Mouse (Mus musculus) intestine, embryonic 15.5 days (tissue): ENCODE data around the gene Smc5. TPM values are rescaled to one million over a fixed set of nuclear protein-coding genes. Genes with fewer than 3 reads are reported as not detected.

ENCODE experiments used
- ATAC-seq: fragments of 200-750 bp; cut with Nextera tagmentation; 2 replicates; pipeline ENCODE4 v1.8.0; 2017; ENCODE audit warnings: moderate TSS enrichment, moderate library complexity
- H3K27ac ChIP-seq: fragments of 300-500 bp; sonication (generic); 2 replicates; pipeline ENCODE4 v1.5.1; 2015; ENCODE audit warnings: mild to moderate bottlenecking, inconsistent platforms
- H3K27me3 ChIP-seq: fragments of 300-500 bp; sonication (generic); replicated peaks from 2 replicates; pipeline ENCODE4 v1.6.1; 2015; ENCODE audit warnings: inconsistent platforms
- H3K36me3 ChIP-seq: fragments of 300-500 bp; sonication (generic); 2 replicates; pipeline ENCODE4 v1.6.1; 2015; ENCODE audit warnings: inconsistent platforms
- H3K4me1 ChIP-seq: fragments of 300-500 bp; sonication (generic); replicated peaks from 2 replicates; pipeline ENCODE4 v1.6.1; 2015; ENCODE audit warnings: inconsistent platforms
- H3K4me2 ChIP-seq: fragments of 300-500 bp; sonication (generic); replicated peaks from 2 replicates; pipeline ENCODE4 v1.6.1; 2015; ENCODE audit warnings: mild to moderate bottlenecking, inconsistent platforms
- H3K4me3 ChIP-seq: fragments of 300-500 bp; sonication (generic); replicated peaks from 2 replicates; pipeline ENCODE4 v1.5.1; 2015; ENCODE audit warnings: inconsistent platforms
- H3K9ac ChIP-seq: fragments of 300-500 bp; sonication (generic); 2 replicates; pipeline ENCODE4 v1.6.1; 2015; ENCODE audit warnings: inconsistent platforms
- H3K9me3 ChIP-seq: fragments of 300-500 bp; sonication (generic); 2 replicates; pipeline ENCODE4 v1.6.1; 2016; ENCODE audit warnings: inconsistent platforms
- WGBS: fragments of 180-500 bp; shearing (Covaris S2); methylation state at CpG from one replicate; pipeline ENCODE4 v1.1.7; 2015; 5-methylcytosine and 5-hydroxymethylcytosine counted together
- polyA plus RNA-seq: library from polyadenylated mRNA; unstranded; fragments of >200 nt; fragmentation: Nextera tagmentation; extraction: Ambion mirVana; gene quantifications from 2 replicates; pipeline ENCODE4 v1.2.1, GENCODE M21; 2015

Gene Smc5
- polyA plus RNA-seq = 24.5 and 27.3 TPM in 2 replicates

DNA sequence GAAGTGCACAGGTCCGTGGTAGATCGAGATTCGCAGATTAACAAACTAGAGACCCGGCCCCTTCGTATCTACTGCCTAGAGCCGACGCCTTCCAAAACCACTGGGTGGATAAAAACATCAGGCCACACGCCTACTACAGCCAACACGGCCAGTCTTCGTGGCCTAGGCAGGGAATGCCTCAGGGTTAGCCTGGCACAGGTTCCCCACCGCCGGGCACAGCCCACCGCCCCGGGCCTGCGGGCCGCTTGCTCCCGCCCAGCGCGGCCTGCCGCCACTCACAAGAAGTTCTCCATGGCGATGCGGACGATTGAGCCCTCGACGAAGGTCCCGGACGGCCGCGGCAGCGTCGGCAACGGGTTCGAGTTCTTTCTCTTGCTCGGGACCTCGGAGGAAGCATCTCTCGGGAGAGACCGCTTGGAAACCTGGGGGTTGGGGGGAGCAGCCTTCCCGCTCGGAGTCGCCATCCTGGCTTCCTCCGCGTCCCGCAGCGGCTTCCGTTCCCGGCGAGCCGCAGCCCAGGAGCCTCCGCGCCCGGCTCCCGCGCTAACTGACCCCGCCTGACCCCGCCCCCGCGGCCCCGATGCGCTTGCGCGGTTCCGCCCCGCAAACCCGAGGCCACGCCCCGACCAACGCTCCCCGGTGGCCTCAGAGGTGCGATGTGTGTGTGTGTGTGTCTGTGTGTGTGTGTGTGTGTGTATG is at the start of gene Smc5:
Gene Smc5 (minus strand): TSS at position 543 of the 699 bp plus-strand sequence.
- WGBS = under 1% methylated on average over 69 of the region's 69 CpGs
- no peaks in the 10 kb centered on the region for H3K36me3 ChIP-seq
- H3K4me2 ChIP-seq = peak within 1 kb of the TSS; percentile 65
- peak within 1 kb of the TSS; percentile 66 for H3K27ac ChIP-seq
- H3K27me3 ChIP-seq = no peaks in the 10 kb centered on the region
- H3K4me1 ChIP-seq = peaks cover 7% of the 10 kb centered on the region; the same call in 1 of the 2 replicates
- peak within 1 kb of the TSS; percentile 92 for H3K9ac ChIP-seq
- no peaks in the 10 kb centered on the region for H3K9me3 ChIP-seq
- ATAC-seq = peak; percentile 99
- peak within 1 kb of the TSS; percentile 89 for H3K4me3 ChIP-seq

DNA sequence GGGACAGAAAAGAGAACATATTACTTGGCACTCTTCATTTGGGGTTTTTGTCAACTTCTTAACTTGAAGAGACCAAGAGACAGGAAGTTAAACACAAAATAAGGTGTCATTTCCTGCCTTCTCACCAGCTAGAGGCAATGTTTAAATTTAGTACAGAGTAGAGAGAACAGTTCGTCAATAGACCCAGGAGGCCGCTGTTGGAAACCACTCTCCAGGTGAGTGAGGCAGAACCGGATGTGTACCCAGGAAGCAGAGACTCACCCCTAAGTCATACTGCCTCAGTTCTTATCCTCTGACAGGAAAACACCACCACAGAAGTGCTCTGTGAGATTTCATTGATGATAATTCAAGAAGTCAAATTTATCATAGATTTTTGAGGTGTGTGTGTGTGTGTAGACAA is 49.4 kb upstream of the Smc5 start:
- Histone ChIP-seq H3K9me3 (no peaks in the 10 kb centered on the region), H3K36me3 (no peaks in the 10 kb centered on the region), H3K4me2 (no peak overlapping the region), H3K4me3 (no peak overlapping the region), H3K27ac (no peak overlapping the region), H3K9ac (no peak overlapping the region), H3K27me3 (no peaks in the 10 kb centered on the region), H3K4me1 (no peaks in the 10 kb centered on the region)
- ATAC-seq = no peak
- 71% methylated on average over 3 of the region's 3 CpGs for WGBS

DNA sequence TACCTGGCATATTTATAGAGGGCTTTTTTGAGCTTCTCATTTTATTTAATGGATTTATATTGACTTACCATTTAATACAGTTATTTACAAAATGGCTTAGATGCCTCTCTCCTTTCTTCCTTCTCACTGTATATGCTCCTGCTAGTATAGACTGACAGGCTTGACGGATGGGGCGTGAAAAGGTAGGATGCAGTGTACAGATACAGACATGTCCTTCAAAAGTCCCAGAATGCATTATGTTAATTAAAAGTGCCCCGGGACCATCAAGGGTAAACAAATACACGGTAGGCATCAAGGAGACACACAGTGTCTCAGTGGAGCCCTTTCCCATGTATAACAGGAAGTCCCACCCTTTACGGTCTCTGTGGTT is 44.3 kb upstream of the Smc5 start:
- H3K9me3 ChIP-seq = no peaks in the 10 kb centered on the region
- 88% methylated on average over 5 of the region's 5 CpGs for whole genome bisulfite sequencing
- H3K9ac ChIP-seq = no peak overlapping the region
- no peaks in the 10 kb centered on the region for H3K36me3 ChIP-seq
- no peaks in the 10 kb centered on the region for H3K27me3 ChIP-seq
- no peaks in the 10 kb centered on the region for H3K4me1 ChIP-seq
- no peak overlapping the region for H3K4me3 ChIP-seq
- no peak overlapping the region for H3K4me2 ChIP-seq
- H3K27ac ChIP-seq = no peak overlapping the region
- ATAC-seq = no peak

DNA sequence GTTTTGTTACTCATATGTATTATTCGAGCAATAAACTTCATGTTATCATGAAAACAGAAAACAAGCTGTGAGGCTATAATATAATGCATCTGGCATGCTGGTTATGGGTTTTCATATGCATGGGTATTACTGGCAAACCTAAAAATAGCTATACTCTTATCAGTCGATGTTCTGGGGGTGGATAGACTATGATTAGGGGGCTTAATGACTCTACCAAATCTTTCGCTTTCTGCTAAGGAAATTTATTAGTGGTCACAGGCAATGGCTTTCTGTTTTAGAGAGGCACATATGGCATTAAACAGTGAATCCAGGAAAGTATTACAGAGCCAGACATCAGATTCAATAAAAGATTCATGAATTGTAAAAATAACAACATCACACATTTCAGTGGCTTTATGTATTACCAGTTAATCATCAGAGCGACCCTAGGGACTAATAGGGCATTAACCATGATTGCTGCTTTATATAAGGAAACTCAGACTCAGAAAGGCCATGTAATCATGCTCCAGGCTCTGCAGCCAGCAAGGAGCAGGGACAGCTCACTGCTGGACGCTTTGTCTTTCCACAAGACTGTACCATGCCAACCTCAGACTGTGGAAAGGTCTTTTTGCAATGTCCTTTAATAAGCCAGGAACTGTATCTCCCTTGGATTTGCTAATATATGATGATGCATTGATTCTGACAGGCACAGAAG is 43.7 kb upstream of the Smc5 start:
- H3K36me3 ChIP-seq = no peaks in the 10 kb centered on the region
- WGBS = 77% methylated on average over 5 of the region's 5 CpGs
- no peaks in the 10 kb centered on the region for H3K4me1 ChIP-seq
- H3K4me2 ChIP-seq = no peak overlapping the region
- no peaks in the 10 kb centered on the region for H3K9me3 ChIP-seq
- no peak for ATAC-seq
- no peak overlapping the region for H3K4me3 ChIP-seq
- H3K27ac ChIP-seq = no peak overlapping the region
- H3K27me3 ChIP-seq = no peaks in the 10 kb centered on the region
- H3K9ac ChIP-seq = no peak overlapping the region

DNA sequence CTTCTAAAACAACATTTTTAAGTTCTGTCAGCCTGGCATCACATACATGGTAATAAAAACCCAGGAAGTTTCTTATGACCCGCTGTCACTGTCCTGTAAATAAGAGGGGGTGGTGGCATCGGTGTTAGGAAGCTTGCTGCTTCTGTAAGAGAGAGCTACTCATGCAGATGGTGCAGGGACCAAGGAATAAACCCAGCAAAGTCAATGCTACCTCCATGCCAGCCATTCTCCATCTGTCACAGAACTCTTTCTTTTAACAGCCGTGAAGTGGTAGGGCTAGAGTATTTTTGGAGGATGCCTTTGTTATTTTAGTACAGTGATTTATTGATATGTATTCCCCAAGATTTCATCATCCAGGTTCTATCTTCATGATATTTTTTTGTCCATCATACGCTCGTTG is 43.2 kb upstream of the Smc5 start:
- no peak overlapping the region for H3K27ac ChIP-seq
- WGBS = 86% methylated on average over 5 of the region's 5 CpGs
- H3K9ac ChIP-seq = no peak overlapping the region
- H3K4me2 ChIP-seq = no peak overlapping the region
- H3K4me1 ChIP-seq = no peaks in the 10 kb centered on the region
- no peak overlapping the region for H3K4me3 ChIP-seq
- H3K9me3 ChIP-seq = no peaks in the 10 kb centered on the region
- ATAC-seq = no peak
- no peaks in the 10 kb centered on the region for H3K36me3 ChIP-seq
- H3K27me3 ChIP-seq = no peaks in the 10 kb centered on the region

DNA sequence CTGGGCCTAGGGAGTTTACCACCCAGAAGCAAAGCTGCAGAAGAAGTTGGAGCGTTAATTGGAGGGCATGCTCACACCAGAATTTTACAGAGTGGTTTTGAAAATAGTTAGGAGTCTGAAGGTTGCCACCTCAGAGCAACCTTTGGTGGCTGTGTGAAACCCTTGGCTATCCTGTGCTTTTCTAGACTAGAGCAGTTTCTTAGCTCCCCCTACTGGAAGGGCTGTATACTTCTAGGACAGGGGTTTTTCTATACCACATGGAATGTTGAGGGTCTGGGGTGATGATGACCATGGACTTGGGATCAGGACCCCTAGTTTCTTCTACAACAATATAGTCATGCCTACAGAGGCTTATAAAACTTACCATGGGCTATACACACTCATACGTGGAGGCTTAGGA is 36.3 kb upstream of the Smc5 start:
- Histone ChIP-seq H3K4me3 (no peak overlapping the region), H3K4me1 (no peaks in the 10 kb centered on the region), H3K9me3 (no peaks in the 10 kb centered on the region), H3K27ac (no peak overlapping the region), H3K27me3 (no peaks in the 10 kb centered on the region), H3K4me2 (no peak overlapping the region), H3K36me3 (no peaks in the 10 kb centered on the region), H3K9ac (no peak overlapping the region)
- WGBS = 91% methylated on average over 2 of the region's 2 CpGs
- ATAC-seq = no peak

DNA sequence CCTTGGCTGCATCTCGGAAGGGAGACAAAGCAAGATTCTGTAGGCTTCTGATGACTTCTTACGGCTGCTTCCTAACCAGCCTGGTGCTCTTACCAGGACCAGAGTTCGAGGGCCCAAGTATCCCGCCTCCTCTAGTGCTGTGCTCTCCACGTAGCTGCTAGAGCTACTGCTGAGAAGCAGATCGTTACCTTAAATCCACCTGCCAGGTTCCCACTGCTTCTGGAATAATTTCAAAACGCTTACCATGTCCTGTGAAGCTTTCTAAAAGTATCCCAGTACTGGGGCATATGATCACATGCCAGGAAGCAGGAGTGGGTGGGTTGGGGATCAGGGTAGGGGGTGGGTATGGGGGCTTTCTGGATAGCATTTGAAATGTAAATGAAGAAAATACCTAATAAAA is 33.0 kb upstream of the Smc5 start:
- Histone ChIP-seq H3K27ac (no peak overlapping the region), H3K27me3 (no peaks in the 10 kb centered on the region), H3K9me3 (no peaks in the 10 kb centered on the region), H3K36me3 (no peaks in the 10 kb centered on the region), H3K4me3 (no peak overlapping the region), H3K4me2 (no peak overlapping the region), H3K9ac (no peak overlapping the region), H3K4me1 (no peaks in the 10 kb centered on the region)
- WGBS = 84% methylated on average over 7 of the region's 7 CpGs
- no peak for ATAC-seq

DNA sequence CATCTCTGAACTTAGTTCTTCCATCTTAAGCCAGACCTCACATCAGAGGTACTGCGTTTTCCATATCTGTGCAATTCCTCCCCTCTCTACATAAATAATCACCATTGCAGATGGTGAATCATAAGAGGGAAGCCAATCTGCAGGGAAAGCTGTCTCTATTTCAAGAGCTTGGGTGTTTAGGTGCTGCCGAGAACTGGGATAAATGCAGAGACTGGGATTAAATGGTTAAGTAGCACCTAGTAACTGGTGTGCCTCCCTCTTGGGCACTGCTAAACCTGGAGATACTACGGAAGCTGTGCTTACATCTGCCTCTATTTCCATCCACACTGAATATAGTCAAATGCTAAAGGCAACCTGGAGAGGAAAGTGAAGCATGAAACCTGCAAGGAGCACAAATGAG is 26.3 kb upstream of the Smc5 start:
- no peak overlapping the region for H3K4me2 ChIP-seq
- ATAC-seq = no peak
- H3K27me3 ChIP-seq = no peaks in the 10 kb centered on the region
- H3K9me3 ChIP-seq = no peaks in the 10 kb centered on the region
- WGBS = 78% methylated on average over 3 of the region's 3 CpGs
- no peak overlapping the region for H3K27ac ChIP-seq
- H3K4me3 ChIP-seq = no peak overlapping the region
- H3K9ac ChIP-seq = no peak overlapping the region
- H3K36me3 ChIP-seq = no peaks in the 10 kb centered on the region
- H3K4me1 ChIP-seq = no peaks in the 10 kb centered on the region

DNA sequence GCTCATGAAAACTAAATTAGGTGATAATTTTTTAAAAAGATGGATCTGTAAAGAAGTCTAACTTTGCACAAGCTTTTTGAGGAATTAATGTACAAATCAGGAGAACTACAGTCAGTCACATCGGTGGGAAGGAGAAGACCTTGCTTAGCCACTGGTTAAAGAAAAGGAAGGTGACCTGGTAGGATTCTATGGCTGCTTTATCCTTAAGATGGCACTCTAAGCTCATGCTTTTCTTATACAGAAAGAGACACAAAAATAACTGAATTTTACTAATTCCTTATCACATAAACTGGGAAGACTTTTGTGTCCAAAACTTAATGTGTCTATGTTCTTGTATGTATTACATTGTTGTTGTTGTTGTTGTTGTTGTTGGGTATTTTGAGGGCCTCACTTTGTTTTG is 25.2 kb upstream of the Smc5 start:
- Histone ChIP-seq H3K9me3 (no peaks in the 10 kb centered on the region), H3K4me3 (no peak overlapping the region), H3K27ac (no peak overlapping the region), H3K4me1 (no peaks in the 10 kb centered on the region), H3K4me2 (no peak overlapping the region), H3K27me3 (no peaks in the 10 kb centered on the region), H3K36me3 (no peaks in the 10 kb centered on the region), H3K9ac (no peak overlapping the region)
- no peak for ATAC-seq
- 85% methylated on average over 1 of the region's 1 CpGs for WGBS

DNA sequence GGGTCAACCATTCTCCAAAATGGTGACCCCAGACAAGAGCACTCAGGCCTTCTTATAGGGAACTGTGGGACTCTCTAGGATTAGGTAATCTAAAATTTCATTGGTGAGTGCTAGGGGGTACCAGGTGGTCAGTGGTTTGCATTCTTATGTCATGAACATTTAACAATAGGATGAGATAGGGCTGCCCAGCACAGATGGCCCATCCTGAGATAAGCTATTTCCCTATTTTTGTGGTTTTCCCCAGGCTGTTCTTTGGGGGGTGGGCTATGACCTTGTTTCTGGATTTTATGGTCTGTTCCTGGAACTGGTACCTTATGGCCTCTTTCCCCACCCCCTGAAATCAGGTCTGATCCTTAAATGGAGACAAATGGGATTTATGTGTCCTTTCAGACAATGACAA is 23.5 kb upstream of the Smc5 start:
- Histone ChIP-seq H3K9me3 (no peaks in the 10 kb centered on the region), H3K9ac (no peak overlapping the region), H3K27me3 (no peaks in the 10 kb centered on the region), H3K27ac (no peak overlapping the region), H3K4me1 (no peaks in the 10 kb centered on the region), H3K4me2 (no peak overlapping the region), H3K4me3 (no peak overlapping the region), H3K36me3 (no peaks in the 10 kb centered on the region)
- ATAC-seq = no peak

DNA sequence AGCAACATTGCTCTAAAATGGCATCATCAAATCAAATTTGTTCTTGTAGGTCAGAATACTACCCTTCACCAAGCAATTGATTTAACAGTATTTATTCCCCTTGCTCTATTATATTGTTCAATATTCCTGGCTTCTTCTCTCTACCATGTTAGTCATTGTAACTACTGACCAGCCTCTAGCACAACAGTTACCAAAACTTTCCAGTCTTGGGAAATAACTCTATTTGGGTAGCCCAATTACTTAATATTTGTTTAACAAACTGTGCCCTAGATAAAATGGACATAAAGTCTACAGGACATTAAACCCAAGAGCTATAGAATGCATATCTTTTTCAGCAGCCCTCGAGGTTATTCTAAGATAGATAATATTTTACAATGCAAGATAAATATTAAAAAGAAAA is 15.6 kb upstream of the Smc5 start:
- WGBS = 66% methylated on average over 1 of the region's 1 CpGs
- ATAC-seq = no peak
- no peaks in the 10 kb centered on the region for H3K27me3 ChIP-seq

DNA sequence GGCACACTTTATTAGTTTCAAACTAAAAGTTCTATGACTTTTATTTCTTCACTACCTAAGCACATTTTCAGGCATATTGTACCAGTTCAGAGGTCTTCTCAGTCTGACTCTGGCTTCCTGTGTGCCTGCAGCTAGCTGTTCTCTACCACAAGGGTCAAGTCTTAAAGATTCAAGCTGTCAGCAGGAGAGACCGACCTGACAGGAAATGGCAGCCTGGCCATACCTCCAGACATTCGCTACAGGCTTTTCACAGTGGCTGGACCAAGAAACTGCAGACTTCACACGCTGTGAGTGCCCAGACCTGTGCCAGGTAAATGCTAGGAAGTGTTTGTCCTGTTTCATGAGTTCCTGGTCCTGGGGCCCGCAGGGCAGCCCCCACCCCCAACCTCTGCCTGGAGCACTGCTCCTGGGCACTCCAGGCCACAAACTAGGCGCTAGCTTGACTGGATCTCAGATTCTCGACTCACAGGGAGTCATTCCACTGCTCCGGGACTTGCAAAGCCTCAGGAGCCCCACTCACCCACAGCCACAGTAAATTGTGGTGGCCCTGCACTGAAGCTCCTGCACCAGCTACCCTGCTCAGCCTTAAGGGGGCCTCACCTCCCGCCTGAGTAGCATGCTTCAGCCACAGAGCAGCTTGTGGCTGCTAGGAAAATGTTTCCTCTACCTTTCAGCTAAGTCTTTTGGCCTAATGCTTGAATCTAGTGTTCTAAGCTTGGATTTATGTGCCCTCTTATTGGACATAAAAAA is 8.4 kb upstream of the Smc5 start:
- H3K4me2 ChIP-seq = no peak overlapping the region
- no peaks in the 10 kb centered on the region for H3K27me3 ChIP-seq
- 52% methylated on average over 8 of the region's 8 CpGs for WGBS
- no peaks in the 10 kb centered on the region for H3K36me3 ChIP-seq
- H3K9ac ChIP-seq = no peak overlapping the region
- H3K4me3 ChIP-seq = no peak overlapping the region
- no peaks in the 10 kb centered on the region for H3K4me1 ChIP-seq
- H3K27ac ChIP-seq = no peak overlapping the region
- ATAC-seq = no peak
- H3K9me3 ChIP-seq = no peaks in the 10 kb centered on the region

More for the DNA sequence above, 15.6 kb upstream of the Smc5 start:
- H3K4me3 ChIP-seq = no peak overlapping the region
- H3K4me1 ChIP-seq = no peaks in the 10 kb centered on the region
- H3K4me2 ChIP-seq = no peak overlapping the region
- H3K27ac ChIP-seq = no peak overlapping the region
- H3K9ac ChIP-seq = no peak overlapping the region
- H3K9me3 ChIP-seq = no peaks in the 10 kb centered on the region
- H3K36me3 ChIP-seq = no peaks in the 10 kb centered on the region
